Mouse (Mus musculus) granulocyte monocyte progenitor cell, adult 5-6 weeks (primary cell): ENCODE results near the gene Paqr7. TPM values are rescaled to one million over a fixed set of nuclear protein-coding genes. Genes with fewer than 3 reads are reported as not detected.
"Not testable (repeated sequence)": the region's sequence is repeated elsewhere in the genome, so short reads cannot be mapped to it uniquely, and the experiment has no call there.

Experiments used
- ATAC-seq: replicated peaks from 2 replicates; pipeline ENCODE4 v1.8.0; 2016; ENCODE audit warnings: mild to moderate bottlenecking, moderate TSS enrichment, inconsistent platforms; ENCODE audit not compliant: poor library complexity, severe bottlenecking
- total RNA-seq, 2 experiments: library from RNA; stranded (forward) in 1 of 2; stranded (reverse) in 1 of 2; fragments of 200-712, 200-1000 nt in 1 of 2; fragments of >200 nt in 1 of 2; fragmentation: Nextera tagmentation in 1 of 2; gene quantifications; 2 replicates each; pipeline ENCODE4 v1.2.3; 2014 to 2017

Gene Paqr7
- total RNA-seq, 2 experiments from 2014 or later = 12.8 to 12.9 TPM

GRCm38 (mm10) chr4:134497986-134498731 is 1.7 kb downstream of the Paqr7 start:
- no peak for ATAC-seq

GRCm38 (mm10) chr4:134498983-134499382 is 2.5 kb downstream of the Paqr7 start:
- not testable (repeated sequence) for ATAC-seq

- no peak for ATAC-seq
These were observed 4.6 kb downstream of the Paqr7 start for GRCm38 (mm10) chr4:134501095-134501494.

- no peak for ATAC-seq
These were observed 7.3 kb downstream of the Paqr7 start for GRCm38 (mm10) chr4:134503686-134504357.

- no peak for ATAC-seq
These were observed 8.8 kb downstream of the Paqr7 start for GRCm38 (mm10) chr4:134505303-134505789.

GRCm38 (mm10) chr4:134505966-134506594 is 9.6 kb downstream of the Paqr7 start:
- no peak; the same call in 1 of the 2 replicates for ATAC-seq

- ATAC-seq = no peak
These were observed 10.2 kb downstream of the Paqr7 start for GRCm38 (mm10) chr4:134506713-134507112.

- no peak for ATAC-seq
These were observed 13.9 kb downstream of the Paqr7 start for GRCm38 (mm10) chr4:134510396-134510795.

GRCm38 (mm10) chr4:134510845-134511411 is 14.4 kb downstream of the Paqr7 start, which contains the start of gene Aunip:
TSS of gene Aunip (plus strand) at chr4:134510999.
- ATAC-seq = peak; percentile 94

- no peak for ATAC-seq
These were observed 15.2 kb downstream of the Paqr7 start for GRCm38 (mm10) chr4:134511730-134512129.

- ATAC-seq = peak; percentile 64
These were observed 16.3 kb downstream of the Paqr7 start for GRCm38 (mm10) chr4:134512798-134513197.

GRCm38 (mm10) chr4:134514309-134514930 is 17.9 kb downstream of the Paqr7 start:
- no peak for ATAC-seq

- ATAC-seq = no peak
These were observed 19.1 kb downstream of the Paqr7 start for GRCm38 (mm10) chr4:134515614-134516013.

GRCm38 (mm10) chr4:134516981-134517380 is 20.5 kb downstream of the Paqr7 start:
- no peak for ATAC-seq

- ATAC-seq = no peak
These were observed 21.2 kb downstream of the Paqr7 start for GRCm38 (mm10) chr4:134517719-134518118.

- ATAC-seq = no peak
These were observed 22.0 kb downstream of the Paqr7 start for GRCm38 (mm10) chr4:134518541-134518940.

- no peak for ATAC-seq
These were observed 22.8 kb downstream of the Paqr7 start for GRCm38 (mm10) chr4:134519281-134519680.

- ATAC-seq = no peak
These were observed 26.9 kb downstream of the Paqr7 start for GRCm38 (mm10) chr4:134523447-134523846.

GRCm38 (mm10) chr4:134525806-134526205 is 29.3 kb downstream of the Paqr7 start:
- ATAC-seq = no peak

- peak; percentile 83 for ATAC-seq
These were observed 29.7 kb downstream of the Paqr7 start for GRCm38 (mm10) chr4:134526220-134526619.
